Mouse (Mus musculus) erythroblast, embryonic 14.5 days (primary cell): ENCODE data around the gene Coro7. TPM values are rescaled to one million over a fixed set of nuclear protein-coding genes. Genes with fewer than 3 reads are reported as not detected.

Experiments
- H3K27me3 ChIP-seq: 2 replicates; pipeline ENCODE4 v1.6.1; 2012; ENCODE audit warnings: inconsistent platforms; ENCODE audit not compliant: control insufficient read depth
- H3K36me3 ChIP-seq: 2 replicates; pipeline ENCODE4 v1.6.1; 2012; ENCODE audit warnings: mild to moderate bottlenecking, inconsistent platforms; ENCODE audit not compliant: control insufficient read depth
- H3K4me1 ChIP-seq: 2 replicates; pipeline ENCODE4 v1.6.1; 2012; ENCODE audit warnings: inconsistent platforms; ENCODE audit not compliant: control insufficient read depth
- H3K4me3 ChIP-seq: replicated peaks from 2 replicates; pipeline ENCODE3; 2012; ENCODE audit warnings: moderate library complexity, mild to moderate bottlenecking, inconsistent platforms
- H3K9me3 ChIP-seq: 2 replicates; pipeline ENCODE4 v1.6.1; 2012; ENCODE audit warnings: low read length, inconsistent platforms, mixed read lengths; ENCODE audit not compliant: control insufficient read depth
- GATA1 ChIP-seq: IDR thresholded peaks from 2 replicates; pipeline ENCODE4 v1.6.1; 2012; ENCODE audit warnings: low read length, inconsistent platforms, mixed read lengths
- TAL1 ChIP-seq: IDR thresholded peaks from 3 replicates; pipeline ENCODE4 v1.6.1; 2012; ENCODE audit warnings: low read length, inconsistent platforms, mixed read lengths
- polyA plus RNA-seq: library from polyadenylated mRNA; stranded (reverse); fragments of >175 nt; gene quantifications from 2 replicates; pipeline ENCODE4 v1.2.3, GENCODE M21; 2012

The Coro7 gene
- 1.1 and 3.2 TPM in 2 replicates for polyA plus RNA-seq

DNA sequence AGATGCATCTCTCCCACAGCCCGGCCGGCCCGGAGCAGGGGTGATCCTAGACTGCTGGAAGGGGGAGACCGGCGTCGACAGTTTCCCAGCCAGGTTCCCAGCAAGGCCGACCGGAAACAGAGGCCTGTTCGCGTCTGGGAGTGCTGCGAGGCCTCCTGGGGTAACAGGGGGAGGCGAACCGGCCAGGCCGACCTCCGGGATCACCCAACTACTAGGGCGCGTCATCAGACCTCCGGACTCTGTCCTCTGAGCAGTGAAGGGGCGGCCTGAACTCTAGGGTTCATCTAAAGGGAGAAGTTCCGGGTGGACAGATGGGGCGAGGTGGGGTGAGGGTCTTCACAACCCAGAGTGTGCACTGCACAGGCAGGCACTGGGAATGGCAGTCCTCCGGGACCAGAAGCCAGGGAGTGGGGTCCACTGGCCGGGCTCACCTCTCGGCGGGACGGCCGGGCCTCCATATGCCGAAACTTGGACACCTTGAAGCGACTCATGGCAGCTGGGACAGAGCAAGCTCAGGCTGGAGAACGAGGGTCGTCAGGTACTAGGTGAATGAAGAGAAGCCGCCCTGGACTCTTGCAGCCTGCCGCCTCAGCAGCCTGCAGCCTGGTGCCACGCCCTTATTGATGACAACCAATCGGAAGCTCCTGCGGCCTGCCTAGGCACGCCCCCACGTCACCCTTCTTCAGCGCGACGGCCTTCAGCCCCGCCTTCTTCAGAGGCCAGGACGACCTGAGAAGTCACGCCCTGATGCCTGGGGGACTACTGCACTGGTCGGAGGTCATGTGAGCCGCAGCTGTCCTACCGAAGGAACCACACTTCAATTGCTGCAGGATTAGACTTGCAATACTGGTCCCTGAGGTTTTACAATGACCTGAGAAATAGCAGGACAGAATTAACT is at the start of gene Coro7:
Gene Coro7, minus strand, starts transcription at position 657 of the 898 bp plus-strand sequence.
- no peak for TF ChIP-seq TAL1
- TF ChIP-seq GATA1: no peak

DNA sequence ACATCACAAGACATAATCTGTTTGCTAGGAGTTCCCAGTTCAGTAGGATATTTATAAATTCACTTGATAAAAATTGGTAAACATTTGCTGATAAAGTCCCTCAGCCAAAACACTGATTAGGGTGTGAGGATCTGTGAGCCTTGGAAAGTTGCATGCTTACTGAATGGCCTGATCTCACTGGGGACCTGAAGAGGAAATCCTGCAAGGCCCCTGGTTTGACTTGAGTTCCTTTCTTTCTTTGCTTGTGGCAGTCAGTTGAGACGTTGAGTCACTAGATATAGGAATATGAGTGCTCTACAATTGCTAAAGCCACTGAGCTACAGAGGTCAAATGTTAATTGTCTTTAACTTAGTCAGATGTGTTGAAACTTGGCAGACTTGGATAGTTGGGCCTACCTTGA is 48.4 kb upstream of the Coro7 start:
- Histone ChIP-seq H3K4me3 (no peak overlapping the region), H3K27me3 (no peaks in the 10 kb centered on the region), H3K36me3 (no peaks in the 10 kb centered on the region), H3K9me3 (no peaks in the 10 kb centered on the region), H3K4me1 (peaks cover 36% of the 10 kb centered on the region)
- TF ChIP-seq TAL1 (no peak), GATA1 (no peak)

More for the DNA sequence above, at the start of gene Coro7:
- peaks cover 18% of the 10 kb centered on the region for H3K36me3 ChIP-seq
- H3K27me3 ChIP-seq: no peaks in the 10 kb centered on the region
- peak within 1 kb of the TSS; percentile 83 for H3K4me3 ChIP-seq
- H3K9me3 ChIP-seq: no peaks in the 10 kb centered on the region
- peaks cover 59% of the 10 kb centered on the region for H3K4me1 ChIP-seq

DNA sequence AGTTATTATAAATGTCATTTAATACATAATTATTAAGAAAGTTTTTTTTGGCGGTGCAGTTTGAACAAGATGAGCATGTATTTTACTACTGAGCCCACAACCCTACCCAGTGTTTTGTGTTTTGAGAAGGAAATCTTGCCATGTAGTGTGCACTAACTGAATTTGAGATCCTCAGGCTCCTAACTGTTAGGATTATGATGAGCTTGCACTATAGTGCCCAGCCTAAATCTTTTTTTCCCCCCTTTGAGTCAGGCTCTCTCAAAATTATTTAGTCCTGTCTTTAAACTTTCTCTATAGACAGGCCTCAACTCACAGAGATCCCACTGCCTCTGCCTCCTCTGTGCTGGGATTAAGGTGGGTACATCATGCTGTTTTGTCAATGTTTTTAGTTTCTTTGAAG is 47.9 kb upstream of the Coro7 start:
- no peaks in the 10 kb centered on the region for H3K9me3 ChIP-seq
- no peaks in the 10 kb centered on the region for H3K27me3 ChIP-seq
- TF ChIP-seq TAL1: no peak
- TF ChIP-seq GATA1: no peak
- no peaks in the 10 kb centered on the region for H3K36me3 ChIP-seq
- peaks cover 40% of the 10 kb centered on the region for H3K4me1 ChIP-seq
- no peak overlapping the region for H3K4me3 ChIP-seq

DNA sequence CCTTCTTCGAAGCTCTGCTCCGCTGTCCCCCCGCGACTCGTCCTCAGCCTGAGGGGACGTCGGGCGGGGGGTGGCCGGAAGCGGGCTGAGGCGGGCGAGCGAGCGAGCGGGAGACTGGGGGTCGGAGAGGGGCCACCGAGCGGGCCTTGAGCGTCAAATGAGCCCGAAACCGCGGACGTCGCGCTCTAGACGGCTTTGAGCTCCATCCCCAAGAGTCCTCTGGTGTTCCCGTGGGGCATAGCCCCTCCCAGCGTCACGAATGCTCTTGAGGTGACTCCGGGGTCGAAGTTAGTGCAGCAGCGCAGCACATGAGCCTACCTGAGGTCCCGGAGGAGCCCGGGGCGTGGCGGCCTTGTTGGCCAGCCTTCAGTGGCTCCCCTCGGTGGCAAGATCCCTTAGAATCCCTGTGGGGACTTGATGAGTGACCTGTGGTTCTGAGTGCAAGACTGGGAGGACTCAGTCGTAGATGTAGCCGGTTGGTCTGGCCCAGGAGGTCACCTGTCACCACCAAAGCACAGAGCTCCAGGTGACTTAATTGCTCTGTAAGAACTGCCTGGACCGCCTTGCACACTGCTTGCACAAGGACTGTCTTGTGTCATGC is 47.1 kb upstream of the Coro7 start:
- no peaks in the 10 kb centered on the region for H3K36me3 ChIP-seq
- no peak for TF ChIP-seq TAL1
- TF ChIP-seq GATA1: no peak
- no peaks in the 10 kb centered on the region for H3K27me3 ChIP-seq
- peak overlapping the region; percentile 79 for H3K4me3 ChIP-seq
- no peaks in the 10 kb centered on the region for H3K9me3 ChIP-seq
- H3K4me1 ChIP-seq: peaks cover 41% of the 10 kb centered on the region

DNA sequence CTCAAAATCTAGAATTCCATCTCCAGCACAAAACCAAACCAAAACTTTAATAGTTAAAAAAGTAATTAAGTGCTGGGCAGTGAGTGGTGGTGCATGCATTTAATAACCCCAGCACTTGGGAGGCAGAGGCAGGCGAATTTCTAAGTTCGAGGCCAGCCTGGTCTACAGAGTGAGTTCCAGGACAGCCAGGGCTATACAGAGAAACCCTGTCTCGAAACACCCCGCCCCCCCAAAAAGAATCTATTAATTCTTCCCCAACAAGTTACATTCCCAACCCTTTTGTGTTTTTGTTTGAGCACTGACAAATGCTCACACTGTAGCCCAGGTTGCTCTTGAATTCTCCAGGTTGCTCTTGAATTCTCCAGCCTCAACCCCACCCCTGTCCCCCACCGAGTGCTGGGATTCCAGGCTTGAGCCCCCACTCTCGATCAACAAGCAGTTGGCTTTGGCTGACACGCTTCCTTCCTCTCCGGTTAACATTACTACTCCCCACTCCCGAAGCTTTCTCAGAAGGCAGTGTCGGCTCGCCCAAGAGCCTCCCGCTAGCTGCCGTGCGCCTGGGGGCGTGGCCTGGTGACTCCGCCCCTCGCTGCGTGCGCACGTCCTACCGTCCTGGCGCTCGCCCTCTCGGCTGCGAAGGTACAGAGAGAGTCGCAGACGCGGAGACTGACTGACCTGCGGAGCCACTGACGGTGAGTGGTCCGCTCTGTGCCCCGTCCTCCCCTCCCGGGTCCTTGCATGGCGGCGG is 46.4 kb upstream of the Coro7 start, which contains the start of gene Hmox2:
Gene Hmox2, plus strand, starts transcription at position 582 of the 748 bp plus-strand sequence.
- no peaks in the 10 kb centered on the region for H3K36me3 ChIP-seq
- TF ChIP-seq TAL1: no peak

DNA sequence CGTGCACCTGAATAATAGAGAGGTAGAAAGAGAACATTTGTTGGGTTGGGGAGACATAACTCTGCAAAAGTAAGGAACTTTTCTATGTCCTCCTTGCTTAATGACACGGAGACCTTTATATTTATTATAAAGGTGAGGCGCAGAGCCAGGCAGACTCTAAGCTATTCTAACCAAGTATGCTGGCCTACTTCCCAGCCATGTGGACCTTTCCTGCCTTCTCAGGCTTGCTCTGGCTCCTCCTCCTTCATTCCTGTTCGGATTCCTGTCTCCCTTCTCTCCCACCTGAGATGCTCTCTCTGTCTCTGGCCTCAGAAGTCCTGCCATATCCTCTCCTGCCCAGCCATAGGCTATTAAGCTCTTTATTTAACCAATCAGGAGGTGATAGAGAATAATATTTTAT is 45.7 kb upstream of the Coro7 start:
- no peaks in the 10 kb centered on the region for H3K9me3 ChIP-seq
- H3K4me3 ChIP-seq: no peak overlapping the region
- H3K4me1 ChIP-seq: peaks cover 41% of the 10 kb centered on the region
- H3K36me3 ChIP-seq: no peaks in the 10 kb centered on the region
- H3K27me3 ChIP-seq: no peaks in the 10 kb centered on the region
- TF ChIP-seq GATA1: no peak
- TF ChIP-seq TAL1: no peak

More for the DNA sequence above, 46.4 kb upstream of the Coro7 start, which contains the start of gene Hmox2:
- peaks cover 41% of the 10 kb centered on the region for H3K4me1 ChIP-seq
- peak within 1 kb of the TSS; percentile 79 for H3K4me3 ChIP-seq
- no peaks in the 10 kb centered on the region for H3K9me3 ChIP-seq
- H3K27me3 ChIP-seq: no peaks in the 10 kb centered on the region

DNA sequence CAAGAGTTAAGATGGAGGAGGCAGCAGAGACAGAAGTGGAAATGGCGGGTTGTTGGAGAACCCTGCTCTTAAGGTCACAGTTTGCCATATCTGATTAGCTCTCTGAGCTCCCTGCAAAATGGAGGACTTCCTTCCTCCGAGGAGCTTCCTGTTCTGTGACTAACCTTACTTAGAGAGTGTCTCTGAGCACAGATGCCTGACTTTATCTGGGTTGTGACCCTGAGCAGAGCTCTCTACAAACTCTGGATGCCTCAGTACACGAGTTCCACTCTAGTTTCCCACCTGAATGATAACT is 43.3 kb upstream of the Coro7 start:
- no peaks in the 10 kb centered on the region for H3K36me3 ChIP-seq

DNA sequence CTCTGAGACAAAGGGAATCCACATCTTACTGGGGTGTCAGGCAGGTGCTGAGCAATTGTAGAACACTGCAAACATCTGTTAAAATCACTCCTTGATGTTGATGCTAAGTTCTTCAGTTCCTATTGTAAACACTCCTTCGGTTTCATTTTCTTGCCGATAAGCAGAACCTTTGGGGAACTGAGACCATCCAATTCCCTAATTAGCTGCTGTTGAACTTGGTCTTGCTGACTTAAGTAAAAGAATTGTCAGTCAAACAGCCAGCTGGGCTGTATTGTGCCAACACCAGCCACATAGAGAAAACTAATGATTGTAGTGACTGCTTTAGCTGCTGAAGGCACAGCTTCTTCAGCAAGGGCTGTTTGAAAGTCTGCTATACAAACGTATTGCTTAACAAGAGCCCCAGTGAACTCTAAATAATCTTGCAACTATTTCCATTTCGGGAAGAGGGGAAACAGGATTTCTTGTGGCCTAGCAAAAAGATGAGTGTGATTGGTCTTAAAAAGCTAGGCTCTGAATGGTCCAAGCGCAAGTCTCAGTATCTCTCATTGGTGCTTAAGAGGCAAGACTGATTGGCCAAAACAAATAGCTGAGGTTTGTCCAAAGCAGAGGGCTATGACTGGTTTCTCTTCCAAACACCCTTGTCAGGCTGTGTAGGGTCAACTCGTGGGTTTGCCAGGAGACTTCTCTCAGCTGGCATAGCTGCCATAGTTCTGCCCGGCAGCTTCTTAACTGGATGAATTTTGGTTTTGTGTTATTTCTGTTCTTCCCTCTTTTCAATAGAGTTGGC is 42.7 kb upstream of the Coro7 start:
- Histone ChIP-seq H3K4me3 (no peak overlapping the region), H3K9me3 (no peaks in the 10 kb centered on the region), H3K27me3 (no peaks in the 10 kb centered on the region), H3K4me1 (peaks cover 52% of the 10 kb centered on the region), H3K36me3 (no peaks in the 10 kb centered on the region)
- TF ChIP-seq GATA1 (no peak), TAL1 (no peak)

More for the DNA sequence above, 43.3 kb upstream of the Coro7 start:
- Histone ChIP-seq H3K27me3 (no peaks in the 10 kb centered on the region), H3K9me3 (no peaks in the 10 kb centered on the region), H3K4me3 (no peak overlapping the region), H3K4me1 (peaks cover 52% of the 10 kb centered on the region)
- TF ChIP-seq TAL1 (no peak), GATA1 (no peak)
